Mouse (Mus musculus) G1E-ER4 (cell line): Measurements from ENCODE around the gene Akt1. TPM values are rescaled to one million over a fixed set of nuclear protein-coding genes. Genes with fewer than 3 reads are reported as not detected.

Experiments used
- GATA1 ChIP-seq: IDR thresholded peaks from one replicate; pipeline ENCODE4 v1.8.0; 2012; ENCODE audit warnings: low read length, inconsistent platforms
- polyA plus RNA-seq: library from polyadenylated mRNA; stranded (reverse); fragments of >175 nt; gene quantifications from 2 replicates; pipeline ENCODE4 v1.2.3, GENCODE M21; 2012

Akt1 gene
- polyA plus RNA-seq, 1 experiment = 445 TPM

DNA sequence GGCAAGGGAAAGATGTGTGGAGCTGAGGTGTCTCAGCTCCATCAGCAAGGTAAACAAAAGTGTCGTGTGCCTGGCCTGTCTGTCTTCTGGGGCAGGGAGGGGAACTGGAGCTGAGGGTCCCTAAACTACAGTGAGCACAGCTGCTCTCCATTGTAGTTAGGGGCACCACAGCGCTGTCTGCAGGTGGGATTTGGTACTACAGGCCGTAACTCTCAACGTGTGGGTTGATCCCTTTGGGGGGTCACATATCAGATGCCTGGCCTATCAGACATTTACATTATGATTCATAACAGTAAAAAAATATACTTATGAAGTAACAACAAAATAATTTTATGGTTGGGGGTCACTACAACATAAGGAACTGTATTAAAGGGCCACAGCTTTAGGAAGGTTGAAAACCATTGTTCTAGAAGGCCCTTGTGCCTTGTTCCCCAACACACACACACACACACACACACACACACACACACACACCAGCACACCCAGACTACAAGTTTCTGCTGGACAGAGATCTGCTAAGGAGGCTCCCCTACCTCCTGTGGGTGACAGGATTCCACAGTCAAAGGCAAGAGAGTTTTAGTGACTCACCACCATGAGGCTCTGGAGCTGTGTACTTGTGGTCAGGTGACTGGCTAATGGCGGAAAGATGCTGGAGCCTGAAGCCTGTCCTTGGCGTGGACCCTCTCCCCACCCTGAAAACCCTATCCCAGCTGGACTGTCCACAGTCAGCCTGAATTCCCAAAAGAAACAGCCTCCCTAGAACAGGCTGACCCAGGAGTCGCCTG, 47.4 kb downstream of the Akt1 start:
- TF ChIP-seq GATA1 = no peak

DNA sequence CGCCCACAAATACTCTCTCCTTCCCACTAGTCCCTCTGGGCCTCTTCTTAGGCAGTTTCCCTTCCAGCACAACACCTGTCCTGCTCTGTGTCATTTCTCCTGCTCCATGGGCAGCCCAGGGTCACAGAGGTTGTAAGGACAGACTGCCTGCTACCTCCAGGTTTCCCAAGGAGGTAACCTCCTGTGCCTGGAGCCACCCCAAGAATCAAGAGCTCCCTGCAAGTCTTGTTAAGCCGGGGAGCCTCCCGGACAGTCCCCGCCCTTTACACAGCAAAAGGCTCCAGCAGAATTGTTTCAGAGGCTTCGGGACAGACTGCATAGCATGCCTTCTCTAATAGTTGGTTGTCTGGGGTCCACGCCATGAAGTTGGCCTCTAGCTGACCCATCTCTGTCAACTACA, 48.2 kb downstream of the Akt1 start:
- no peak for TF ChIP-seq GATA1

DNA sequence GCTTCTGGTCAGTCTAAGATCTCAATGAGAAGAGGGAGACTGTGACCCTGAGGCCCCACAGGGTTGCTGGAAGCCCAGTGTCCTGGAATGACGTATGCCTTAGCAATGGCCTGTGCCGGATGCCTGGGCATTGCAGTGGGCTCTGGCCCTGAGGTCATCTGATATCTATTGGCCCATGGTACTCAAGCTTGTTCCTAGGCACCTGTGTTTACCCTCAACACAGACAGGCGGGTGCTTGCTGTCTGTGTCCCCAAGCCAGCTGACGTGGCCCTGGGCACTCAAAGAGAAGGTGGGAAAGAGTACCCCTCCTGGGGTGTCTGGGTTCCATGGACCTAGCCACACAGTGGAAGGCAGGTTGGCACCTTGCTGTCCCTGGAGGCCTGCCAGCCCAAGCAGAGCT, 49.0 kb downstream of the Akt1 start:
- no peak for TF ChIP-seq GATA1

DNA sequence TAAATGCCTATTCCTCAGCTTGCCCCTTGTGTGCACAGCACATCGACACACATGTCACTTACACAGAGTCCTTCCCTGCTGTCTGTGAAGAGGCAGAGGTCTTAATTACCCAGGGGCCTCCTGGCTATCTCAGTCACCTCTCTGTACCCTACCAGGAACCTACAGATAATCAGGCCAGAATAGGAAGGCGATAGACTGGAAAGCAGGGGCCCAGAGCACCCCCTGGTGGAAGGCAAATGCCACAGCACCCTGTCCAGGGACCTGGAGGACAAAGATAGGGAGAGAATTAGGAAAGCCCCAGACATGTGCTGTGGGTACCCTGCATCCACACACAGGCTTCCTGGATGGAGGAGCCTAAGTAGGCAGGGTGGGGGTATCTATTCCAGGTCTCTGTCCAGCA, 50.9 kb downstream of the Akt1 start:
- TF ChIP-seq GATA1 = no peak

DNA sequence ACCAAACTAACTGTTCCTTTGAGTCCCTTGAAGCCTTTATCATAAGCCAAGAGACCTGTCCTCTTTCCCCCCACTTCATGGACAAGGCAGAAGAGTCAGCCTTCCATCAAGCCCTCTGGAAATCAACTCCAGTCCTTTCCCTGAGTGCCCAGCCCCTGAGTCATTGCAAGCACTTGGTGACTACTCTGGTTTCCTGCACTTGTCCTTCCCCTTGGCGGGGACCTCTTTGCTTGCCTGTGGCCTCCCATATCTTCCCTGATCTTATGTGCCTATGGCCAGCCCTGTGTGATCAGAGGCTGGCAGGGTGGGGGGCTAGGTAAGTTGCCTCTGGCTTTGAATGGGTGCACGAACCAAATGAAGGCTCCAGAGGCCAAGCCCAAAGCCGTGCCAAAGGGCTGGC, 52.8 kb downstream of the Akt1 start:
- no peak for TF ChIP-seq GATA1

DNA sequence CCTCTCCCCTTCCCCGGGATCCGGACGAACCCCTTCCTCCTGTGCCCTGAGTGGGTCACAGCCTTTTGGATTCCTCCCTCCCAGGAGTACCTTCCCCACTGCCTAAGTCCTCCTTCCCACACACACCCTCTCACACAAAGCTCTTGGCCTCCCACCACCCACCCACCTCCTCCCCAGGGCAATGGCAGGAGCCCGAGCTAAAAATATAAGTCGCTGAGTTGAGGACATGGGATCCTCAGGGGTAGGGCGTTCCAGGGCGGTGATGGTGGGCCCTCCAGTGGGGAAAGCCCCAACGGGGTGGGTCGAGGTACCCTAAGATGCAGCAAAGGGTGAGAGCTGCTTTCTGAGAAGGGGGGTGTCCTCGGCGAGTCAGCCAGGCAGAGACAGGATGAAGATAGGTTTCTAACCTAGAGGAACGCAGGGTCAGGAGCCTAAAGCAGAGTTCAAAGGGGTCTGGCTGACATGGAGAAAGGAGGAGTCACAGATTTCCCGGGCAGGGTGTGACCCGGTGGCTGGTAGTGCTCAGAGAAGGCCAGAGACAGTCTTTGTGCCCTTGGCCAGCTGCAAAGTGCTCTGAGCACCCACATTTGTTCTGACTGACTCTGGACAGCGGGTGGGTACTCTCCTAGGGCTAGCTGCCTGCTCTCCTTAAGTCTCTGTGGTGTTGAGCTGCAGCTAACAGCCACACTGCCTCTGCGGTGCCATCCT, 54.2 kb downstream of the Akt1 start:
- TF ChIP-seq GATA1 = no peak

DNA sequence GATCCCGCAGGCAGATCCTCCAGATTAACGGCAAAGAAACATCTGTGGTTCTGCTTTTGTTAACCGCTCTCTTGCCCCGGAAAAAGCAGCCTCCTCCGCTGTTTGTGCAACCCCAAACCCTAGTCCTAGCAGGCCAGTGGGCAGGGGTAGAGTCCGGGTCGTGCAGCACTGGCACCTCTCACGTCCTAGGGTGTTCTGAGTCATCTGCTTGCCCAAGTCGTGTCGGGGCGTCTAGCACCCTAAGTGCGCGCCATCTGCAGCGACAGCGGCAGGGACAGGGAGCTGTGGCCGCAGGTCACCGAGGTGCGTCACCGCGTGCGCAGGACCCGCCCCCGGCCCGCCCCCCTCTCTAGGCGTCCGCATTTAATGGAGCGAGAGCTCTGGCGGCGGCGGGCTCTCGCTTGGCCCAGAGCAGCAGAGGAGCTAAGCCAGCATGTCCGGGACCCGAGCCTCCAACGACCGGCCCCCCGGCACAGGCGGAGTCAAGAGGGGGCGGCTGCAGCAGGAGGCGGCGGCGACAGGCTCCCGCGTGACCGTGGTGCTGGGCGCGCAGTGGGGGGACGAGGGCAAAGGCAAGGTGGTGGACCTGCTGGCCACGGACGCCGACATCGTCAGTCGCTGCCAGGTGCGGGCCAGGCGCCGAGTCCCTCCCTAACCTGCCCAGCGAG, 54.9 kb downstream of the Akt1 start, which contains the start of gene Adssl1:
Adssl1 (plus strand) TSS at position 360 of the 668 bp plus-strand sequence.
- no peak for TF ChIP-seq GATA1

DNA sequence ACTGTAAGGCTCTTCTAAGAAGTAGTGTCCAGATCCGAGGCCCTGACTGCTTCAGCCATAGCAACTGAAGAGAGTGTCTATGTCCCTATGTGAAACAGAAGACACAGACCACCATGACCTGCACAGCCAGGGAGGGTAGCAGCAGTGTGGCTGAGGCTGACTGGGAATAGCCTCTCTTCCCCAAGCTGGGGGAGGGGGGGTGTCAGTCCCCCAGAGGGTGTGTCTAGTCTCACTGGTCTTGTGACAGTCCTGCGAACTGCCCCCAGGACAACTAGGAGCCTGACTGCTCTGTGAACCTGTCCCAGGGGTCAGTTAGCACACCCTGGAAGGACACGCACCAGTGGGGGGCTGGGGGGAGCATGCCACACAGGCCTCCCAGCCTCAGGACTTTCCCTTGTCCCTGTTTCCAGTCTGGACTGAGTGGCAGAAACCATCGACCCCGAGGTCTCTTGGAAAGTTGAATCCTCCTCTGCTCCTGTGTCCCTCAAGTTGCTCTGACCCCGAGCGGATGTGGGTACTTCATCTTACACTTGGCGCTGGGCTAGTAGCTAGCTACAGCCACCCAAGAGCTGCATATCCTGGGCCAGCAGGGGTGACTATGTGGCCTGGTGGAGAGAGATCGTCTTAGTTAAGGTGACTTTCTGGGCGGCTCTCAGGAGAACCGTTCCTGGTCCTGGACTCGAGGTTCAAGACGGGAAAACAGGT, 55.6 kb downstream of the Akt1 start:
- TF ChIP-seq GATA1 = no peak

DNA sequence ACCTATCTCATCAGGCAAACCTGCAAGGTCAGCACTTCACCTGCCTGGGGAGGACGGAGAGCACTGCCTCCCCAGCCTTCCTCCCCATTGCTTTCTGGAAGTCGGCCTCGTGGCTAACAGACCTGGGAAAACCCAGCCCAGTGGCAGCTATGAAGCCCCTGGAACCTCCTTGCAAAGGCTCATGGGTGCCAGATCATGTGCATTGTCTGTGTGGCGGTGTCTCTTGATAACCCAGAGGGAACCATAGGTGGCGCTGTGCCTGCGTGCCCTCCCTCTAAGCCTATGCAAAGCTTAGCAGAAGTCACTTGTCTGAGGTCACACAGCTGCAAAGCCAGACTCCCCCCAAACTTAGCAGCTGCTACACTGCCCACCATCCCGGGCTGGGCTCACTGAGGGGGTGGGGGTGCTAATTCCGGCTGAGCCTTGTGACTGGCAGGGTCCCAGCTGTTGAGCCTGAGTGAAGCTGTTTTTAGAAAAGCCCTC, 56.7 kb downstream of the Akt1 start:
- TF ChIP-seq GATA1 = no peak

DNA sequence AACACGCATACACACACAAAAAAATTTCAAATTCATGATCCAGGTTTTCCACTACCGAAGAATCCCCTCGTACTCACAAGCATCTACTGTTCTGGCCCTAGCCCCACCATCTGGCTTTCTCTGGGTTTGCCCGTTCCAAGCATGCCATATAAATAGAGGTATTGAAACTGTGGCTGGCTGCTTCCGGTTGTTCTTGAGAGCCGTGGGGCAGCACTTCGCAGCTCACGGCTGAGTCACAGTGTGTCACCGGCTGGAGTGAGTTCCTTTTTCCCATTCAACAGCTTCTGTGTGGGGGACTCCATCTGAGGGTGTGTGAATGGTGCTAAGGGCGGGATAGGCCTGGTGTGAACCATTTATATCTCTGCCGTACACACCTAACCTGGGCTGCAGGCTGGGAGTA, 57.5 kb downstream of the Akt1 start:
- TF ChIP-seq GATA1 = no peak

DNA sequence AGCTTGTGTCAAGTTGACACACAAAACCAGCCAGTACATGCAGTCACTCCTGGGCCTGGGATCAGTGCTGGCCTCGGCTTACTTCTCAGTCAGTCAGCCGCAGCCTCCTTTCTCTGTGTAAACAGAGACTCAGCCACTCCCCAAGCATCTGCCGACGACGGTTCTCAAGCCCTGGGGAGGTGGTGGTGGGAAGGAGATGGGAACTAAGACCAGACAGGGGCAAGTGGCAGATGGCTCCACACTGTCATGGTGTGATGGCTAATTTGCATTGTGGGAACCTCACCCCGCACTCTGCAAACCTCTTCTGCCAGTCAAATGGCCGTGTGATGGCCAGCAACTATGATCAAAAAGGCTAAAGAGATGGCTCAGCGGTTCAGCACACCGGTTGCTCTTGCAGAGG, 58.0 kb downstream of the Akt1 start:
- no peak for TF ChIP-seq GATA1

DNA sequence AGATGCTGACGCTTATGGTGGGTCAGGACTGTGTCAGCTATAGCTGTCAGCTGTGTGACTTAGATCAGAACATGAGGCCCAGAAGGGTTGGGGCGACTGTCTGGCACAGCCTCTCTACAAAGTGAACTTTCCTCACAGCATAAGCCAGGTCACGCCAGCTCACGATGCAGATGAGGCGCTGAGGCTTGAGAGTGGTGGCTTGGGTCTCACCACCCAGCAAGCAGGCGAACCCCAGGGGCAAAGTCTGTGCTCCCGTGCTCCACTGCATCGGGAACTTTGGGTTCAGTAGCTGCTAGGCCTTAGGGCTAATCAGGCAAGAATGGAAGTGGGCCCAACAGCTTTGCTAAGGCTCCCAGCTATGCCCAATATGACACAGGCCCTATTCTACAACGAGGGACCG, 65.7 kb downstream of the Akt1 start:
- TF ChIP-seq GATA1 = no peak

DNA sequence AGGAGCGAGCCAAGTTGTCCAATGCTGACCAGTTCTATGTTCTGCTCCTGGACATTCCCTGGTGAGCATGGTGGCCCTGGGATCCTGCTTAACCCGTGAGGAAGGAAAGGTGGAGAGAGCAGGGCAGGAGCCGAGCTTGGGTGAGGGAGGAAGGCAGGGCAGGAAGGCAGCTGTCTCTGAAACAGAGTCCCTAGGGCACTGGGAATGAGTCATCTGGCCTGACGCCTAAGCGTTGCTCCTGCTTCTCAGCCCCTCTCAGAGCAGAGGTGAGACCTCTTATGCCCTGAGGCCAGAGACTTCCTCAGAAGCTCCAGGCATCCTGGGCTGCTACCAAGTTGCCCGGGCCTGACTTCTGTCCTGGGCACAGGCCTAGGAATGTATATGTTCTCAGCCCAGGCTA, 67.7 kb downstream of the Akt1 start:
- TF ChIP-seq GATA1 = no peak

DNA sequence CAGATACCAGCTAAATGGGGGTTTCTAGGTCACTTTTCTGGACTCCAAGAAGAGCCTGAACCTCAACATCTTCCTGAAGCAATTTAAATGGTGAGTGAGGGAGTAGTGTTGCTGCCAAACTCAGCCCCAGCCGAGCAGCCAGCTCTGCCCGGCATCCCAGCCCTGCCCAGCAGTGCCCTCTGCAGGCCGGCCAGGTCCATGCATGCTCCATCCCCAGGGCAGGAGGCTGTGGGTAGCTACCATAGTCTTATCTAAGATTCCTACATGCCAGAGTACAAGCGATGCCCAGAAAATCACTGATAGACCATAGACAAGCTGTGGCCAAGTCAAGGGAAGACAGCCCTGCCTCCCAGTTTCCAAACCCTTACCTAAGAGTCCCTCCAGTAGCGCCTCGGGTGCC, 68.9 kb downstream of the Akt1 start:
- no peak for TF ChIP-seq GATA1
